Mouse (Mus musculus) midbrain, embryonic 11.5 days (tissue): ENCODE measurements around the gene Selenoo. TPM values are rescaled to one million over a fixed set of nuclear protein-coding genes. Genes with fewer than 3 reads are reported as not detected.

Source experiments
- ATAC-seq: fragments of 200-750 bp; cut with Nextera tagmentation; 2 replicates; pipeline ENCODE4 v1.8.0; 2017; ENCODE audit warnings: moderate TSS enrichment, moderate library complexity; ENCODE audit not compliant: low FRiP score
- DNase-seq: peaks from one replicate; pipeline ENCODE4 v3.0.0; 2015; ENCODE audit warnings: low spot score; ENCODE audit errors: missing footprints
- H3K27ac ChIP-seq: fragments of 300-500 bp; sonication (generic); 2 replicates; pipeline ENCODE4 v1.5.1; 2014; ENCODE audit warnings: low read depth, low read length
- H3K27me3 ChIP-seq: fragments of 300-500 bp; sonication (generic); 2 replicates; pipeline ENCODE4 v1.6.1; 2014; ENCODE audit warnings: mild to moderate bottlenecking, low read length, moderate library complexity, mixed read lengths; ENCODE audit not compliant: control insufficient read depth, insufficient read depth
- H3K36me3 ChIP-seq: fragments of 300-500 bp; sonication (generic); 2 replicates; pipeline ENCODE4 v1.6.1; 2014; ENCODE audit warnings: mild to moderate bottlenecking, low read length, moderate library complexity, mixed read lengths; ENCODE audit not compliant: control insufficient read depth, insufficient read depth
- H3K4me1 ChIP-seq: fragments of 300-500 bp; sonication (generic); 2 replicates; pipeline ENCODE4 v1.6.1; 2014; ENCODE audit warnings: low read length; ENCODE audit not compliant: control insufficient read depth, insufficient read depth
- H3K4me2 ChIP-seq: fragments of 300-500 bp; sonication (generic); 2 replicates; pipeline ENCODE4 v1.6.1; 2014; ENCODE audit warnings: mild to moderate bottlenecking, moderate library complexity
- H3K4me3 ChIP-seq: fragments of 300-500 bp; sonication (generic); 2 replicates; pipeline ENCODE4 v1.5.1; 2014; ENCODE audit warnings: low read depth, low read length
- H3K9ac ChIP-seq: fragments of 300-500 bp; sonication (generic); 2 replicates; pipeline ENCODE4 v1.6.1; 2014; ENCODE audit warnings: low read length
- H3K9me3 ChIP-seq: fragments of 300-500 bp; sonication (generic); 2 replicates; pipeline ENCODE4 v1.6.1; 2016; ENCODE audit warnings: low read length; ENCODE audit not compliant: control insufficient read depth
- WGBS: fragments of 180-500 bp; shearing (Covaris S2); extraction: QIAGEN DNeasy Blood & Tissue Kit; methylation state at CpG from one replicate; pipeline ENCODE4 v1.1.7; 2014; 5-methylcytosine and 5-hydroxymethylcytosine counted together
- polyA plus RNA-seq: library from polyadenylated mRNA; unstranded; fragments of >200 nt; fragmentation: Nextera tagmentation; extraction: Ambion mirVana; gene quantifications from 2 replicates; pipeline ENCODE4 v1.2.1, GENCODE M21; 2014

The Selenoo gene
- polyA plus RNA-seq, 1 experiment from 2014 or later: 22.3 TPM

- H3K9me3 ChIP-seq: no peaks in the 10 kb centered on the region
- WGBS: 78% methylated on average over 9 of the region's 9 CpGs
- H3K27me3 ChIP-seq: no peaks in the 10 kb centered on the region
- peaks cover 26% of the 10 kb centered on the region for H3K36me3 ChIP-seq
- no peak overlapping the region for H3K4me3 ChIP-seq
- no peak for ATAC-seq
- H3K4me1 ChIP-seq: no peaks in the 10 kb centered on the region
- peak; percentile 83 for DNase-seq
- H3K27ac ChIP-seq: no peak overlapping the region
- H3K9ac ChIP-seq: no peak overlapping the region
- no peak overlapping the region for H3K4me2 ChIP-seq
Measured at GRCm38 (mm10) chr15:89110147-89110546, 21.3 kb downstream of the Selenoo start.

GRCm38 (mm10) chr15:89118007-89118406 lies 29.1 kb downstream of the Selenoo start:
- no peak overlapping the region for H3K4me3 ChIP-seq
- no peak overlapping the region for H3K27ac ChIP-seq
- H3K9ac ChIP-seq: no peak overlapping the region
- H3K4me2 ChIP-seq: no peak overlapping the region
- H3K4me1 ChIP-seq: peaks cover 18% of the 10 kb centered on the region
- DNase-seq (peak; percentile 17), ATAC-seq (no peak)
- no peaks in the 10 kb centered on the region for H3K27me3 ChIP-seq
- H3K9me3 ChIP-seq: no peaks in the 10 kb centered on the region
- H3K36me3 ChIP-seq: peaks cover 18% of the 10 kb centered on the region

DNA sequence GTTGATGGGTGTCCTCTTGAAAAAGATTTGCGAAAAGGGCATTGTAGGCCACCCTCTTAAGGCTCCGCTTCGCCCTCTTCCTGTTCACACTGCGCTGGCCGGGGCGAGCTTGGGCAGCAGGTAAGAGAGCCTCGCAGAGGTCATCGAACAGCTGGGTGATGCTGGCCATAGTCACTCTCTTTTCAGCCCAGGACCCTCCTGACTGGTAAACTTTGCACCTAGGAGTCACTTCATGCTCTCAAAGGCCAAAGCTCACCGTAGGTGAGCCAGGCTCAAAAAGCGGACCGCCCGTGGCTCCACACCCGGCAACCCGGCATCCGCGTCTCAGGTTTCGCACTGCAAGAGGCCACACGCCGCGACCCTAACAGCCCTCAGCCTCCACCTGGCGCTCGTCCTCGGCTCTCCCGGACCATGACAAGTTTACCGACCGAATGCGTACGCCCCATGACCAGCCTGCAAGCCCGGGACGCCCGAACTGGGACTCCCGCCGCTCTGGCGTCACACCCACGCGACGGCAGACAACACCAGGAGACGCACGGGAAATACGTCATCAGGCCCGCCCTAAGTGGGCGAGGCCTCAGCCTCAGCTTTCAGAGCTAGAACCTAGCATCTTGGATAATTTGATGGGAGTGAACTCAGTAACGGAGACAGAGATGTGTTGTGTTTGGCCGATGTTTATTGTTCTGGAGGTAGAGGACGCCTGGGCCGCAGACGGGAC lies 33.9 kb downstream of the Selenoo start, which contains the start of gene Tubgcp6:
Tubgcp6 (minus strand) TSS at position 464 of the 718 bp plus-strand sequence.
- WGBS: under 1% methylated on average over 47 of the region's 47 CpGs
- H3K4me3 ChIP-seq: peak within 1 kb of the TSS; percentile 88
- no peaks in the 10 kb centered on the region for H3K27me3 ChIP-seq
- H3K9me3 ChIP-seq: no peaks in the 10 kb centered on the region
- H3K9ac ChIP-seq: peak within 1 kb of the TSS; percentile 88
- no peaks in the 10 kb centered on the region; the same call in 1 of the 2 replicates for H3K36me3 ChIP-seq
- H3K27ac ChIP-seq: peak within 1 kb of the TSS; percentile 47
- peak within 1 kb of the TSS; percentile 96 for H3K4me2 ChIP-seq
- ATAC-seq: peak; percentile 83
- peak; percentile 100 for DNase-seq
- H3K4me1 ChIP-seq: peaks cover 27% of the 10 kb centered on the region

GRCm38 (mm10) chr15:89123595-89123994 lies 34.7 kb downstream of the Selenoo start:
- ATAC-seq (peak; percentile 15; the same call in 1 of the 2 replicates), DNase-seq (peak; percentile 88)
- no peaks in the 10 kb centered on the region for H3K27me3 ChIP-seq
- H3K4me1 ChIP-seq: peaks cover 32% of the 10 kb centered on the region
- H3K36me3 ChIP-seq: no peaks in the 10 kb centered on the region
- peak overlapping the region; percentile 88 for H3K9ac ChIP-seq
- H3K4me3 ChIP-seq: peak overlapping the region; percentile 88
- peak overlapping the region; percentile 96 for H3K4me2 ChIP-seq
- H3K27ac ChIP-seq: peak overlapping the region; percentile 47
- 29% methylated on average over 11 of the region's 11 CpGs for WGBS
- no peaks in the 10 kb centered on the region for H3K9me3 ChIP-seq

DNA sequence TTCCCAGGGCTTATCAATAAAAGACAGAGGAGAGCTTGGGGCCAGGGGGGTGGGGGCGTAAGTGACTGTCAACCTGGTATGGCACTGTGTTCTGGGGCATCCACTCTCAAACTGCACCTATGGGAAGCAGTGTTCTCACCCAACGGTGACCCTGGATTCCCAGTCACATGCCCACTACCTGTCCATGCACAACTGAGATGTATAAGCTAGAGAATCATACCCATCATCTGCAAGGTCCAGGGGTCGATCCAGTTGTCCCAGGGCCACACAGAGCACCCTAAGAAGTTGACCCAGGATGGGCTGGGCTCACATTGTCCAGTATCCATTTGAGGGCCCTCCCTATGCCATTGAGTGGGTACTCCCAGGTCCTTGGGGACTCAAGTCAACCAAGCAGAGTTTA lies 35.4 kb downstream of the Selenoo start:
- Histone ChIP-seq H3K27ac (no peak overlapping the region), H3K9me3 (no peaks in the 10 kb centered on the region), H3K36me3 (no peaks in the 10 kb centered on the region), H3K9ac (no peak overlapping the region), H3K27me3 (no peaks in the 10 kb centered on the region), H3K4me2 (no peak overlapping the region), H3K4me1 (peaks cover 36% of the 10 kb centered on the region), H3K4me3 (no peak overlapping the region)
- DNase-seq (peak; percentile 62), ATAC-seq (no peak)
- 83% methylated on average over 3 of the region's 3 CpGs for WGBS

DNA sequence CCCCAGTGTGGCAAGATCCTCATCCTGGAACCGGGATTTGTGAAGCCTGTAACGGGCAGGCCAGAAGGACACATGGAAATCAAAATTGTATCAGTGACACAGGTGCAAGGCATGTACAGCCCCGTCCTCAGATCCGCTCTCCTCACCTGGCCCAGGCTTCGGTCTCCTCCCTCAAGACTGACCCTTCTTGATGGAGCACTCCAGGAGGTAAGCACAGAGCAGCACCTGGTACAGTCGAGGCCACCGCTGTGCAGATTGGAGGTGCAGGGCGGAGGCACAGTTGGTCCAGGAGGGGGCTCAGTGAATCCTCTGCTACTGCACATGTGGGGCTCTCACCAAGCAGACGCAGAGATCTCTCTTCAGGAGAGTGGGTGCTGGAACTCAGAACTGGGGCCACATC lies 36.5 kb downstream of the Selenoo start:
- Histone ChIP-seq H3K36me3 (no peaks in the 10 kb centered on the region), H3K4me2 (no peak overlapping the region), H3K27ac (no peak overlapping the region), H3K9ac (no peak overlapping the region), H3K27me3 (no peaks in the 10 kb centered on the region), H3K4me1 (peaks cover 36% of the 10 kb centered on the region), H3K4me3 (no peak overlapping the region), H3K9me3 (no peaks in the 10 kb centered on the region)
- WGBS: 92% methylated on average over 9 of the region's 9 CpGs
- DNase-seq (peak; percentile 64), ATAC-seq (no peak)

GRCm38 (mm10) chr15:89126622-89127021 lies 37.7 kb downstream of the Selenoo start:
- Histone ChIP-seq H3K4me1 (peaks cover 26% of the 10 kb centered on the region), H3K9me3 (no peaks in the 10 kb centered on the region), H3K27ac (no peak overlapping the region), H3K36me3 (peaks cover 3% of the 10 kb centered on the region; the same call in 1 of the 2 replicates), H3K4me3 (no peak overlapping the region), H3K27me3 (no peaks in the 10 kb centered on the region), H3K9ac (no peak overlapping the region), H3K4me2 (no peak overlapping the region)
- WGBS: 90% methylated on average over 8 of the region's 8 CpGs
- DNase-seq (no peak), ATAC-seq (no peak)

DNA sequence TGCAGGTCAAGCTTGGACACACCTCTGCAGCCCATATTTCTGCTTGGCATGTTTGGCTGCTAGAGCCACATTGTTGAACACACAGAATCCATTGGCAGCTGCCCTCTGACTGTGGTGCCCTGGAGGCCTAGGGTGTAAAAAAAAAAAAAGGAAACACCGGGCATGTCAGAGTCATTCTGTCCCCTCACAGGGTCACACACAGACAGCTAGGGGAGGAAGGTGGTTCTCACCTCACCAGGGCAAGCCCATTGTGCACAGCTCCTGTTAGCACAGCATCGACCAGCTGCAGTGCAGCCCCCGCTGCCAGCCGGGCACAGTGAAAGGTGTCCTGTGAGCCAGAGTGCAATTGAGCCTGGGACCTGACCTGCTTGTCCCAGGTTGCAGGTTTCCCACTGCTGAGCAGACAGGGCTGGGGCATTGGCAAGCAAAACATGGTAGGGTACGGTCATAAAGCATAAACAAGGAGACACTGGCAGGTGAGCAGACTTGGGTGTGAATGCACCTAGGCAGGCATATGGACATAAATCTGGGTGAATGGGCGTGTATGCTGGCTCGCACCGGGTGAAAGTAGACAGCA lies 38.6 kb downstream of the Selenoo start:
- no peak for ATAC-seq
- Histone ChIP-seq H3K27me3 (no peaks in the 10 kb centered on the region), H3K9me3 (no peaks in the 10 kb centered on the region), H3K9ac (peak overlapping the region; percentile 68), H3K4me3 (peak overlapping the region; percentile 55; the same call in 1 of the 2 replicates), H3K36me3 (peaks cover 3% of the 10 kb centered on the region; the same call in 1 of the 2 replicates), H3K27ac (no peak overlapping the region), H3K4me1 (peaks cover 18% of the 10 kb centered on the region), H3K4me2 (peak overlapping the region; percentile 74)
- WGBS: 88% methylated on average over 8 of the region's 8 CpGs
- DNase-seq: no peak
